Mouse (Mus musculus): ENCODE measurements around the gene Gm9945. TPM values are rescaled to one million over a fixed set of nuclear protein-coding genes. Genes with fewer than 3 reads are reported as not detected.

The Gm9945 gene
- polyA plus RNA-seq, 1 experiment from 2014 or later, result not detected

DNA sequence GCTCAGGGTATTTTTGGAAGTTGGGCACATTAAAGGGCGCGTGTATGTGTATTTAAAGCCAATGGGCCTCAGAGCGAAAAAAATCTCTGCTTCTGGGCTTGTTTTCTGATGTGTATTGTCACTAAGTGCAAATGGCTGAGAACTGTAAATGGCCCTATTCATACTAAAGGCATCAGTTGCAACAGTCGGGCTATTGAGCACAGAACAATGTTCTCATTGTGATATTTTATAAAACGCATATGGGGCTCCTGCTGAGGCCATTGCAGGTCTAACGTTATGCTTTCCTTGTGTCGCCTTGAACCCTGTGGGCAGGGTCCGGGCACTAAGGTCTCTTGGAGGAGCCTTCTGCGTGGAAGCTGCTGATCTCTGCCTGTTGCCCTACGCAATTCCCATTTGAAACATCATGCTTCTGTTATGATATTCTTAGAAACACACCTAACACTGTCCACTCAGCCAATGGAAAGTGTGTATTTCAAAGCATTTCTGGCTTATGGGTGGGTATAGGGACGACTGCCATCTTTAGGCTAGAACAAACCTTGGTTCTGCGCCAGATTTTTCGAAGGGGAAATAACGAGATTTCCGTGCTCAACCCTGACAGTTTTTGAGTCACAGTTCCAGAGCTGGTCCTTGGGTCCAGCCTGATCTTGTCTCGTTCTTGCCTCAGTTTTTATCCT lies 10.5 kb upstream of the Gm9945 start:
- H3K4me2 ChIP-seq (ENCODE audit: low read length), result peak overlapping the region; percentile 57; the same call in 1 of the 2 replicates
- no peaks in the 10 kb centered on the region for H3K36me3 ChIP-seq (ENCODE audit: control insufficient read depth, insufficient read depth, low read length)
- 33% methylated on average over 16 of the region's 16 CpGs for WGBS
- no peak overlapping the region for H3K4me3 ChIP-seq (ENCODE audit: low read depth, low read length)
- H3K27ac ChIP-seq (ENCODE audit: low read length), result no peak overlapping the region; the same call in 1 of the 2 replicates
- H3K9me3 ChIP-seq (replicated peaks; ENCODE audit: control insufficient read depth, low read length, poor library complexity, severe bottlenecking), result no peaks in the 10 kb centered on the region
- H3K27me3 ChIP-seq (ENCODE audit: control insufficient read depth, insufficient read depth, low read depth, low read length), result peaks cover 34% of the 10 kb centered on the region
- ATAC-seq, result no peak
- no peak overlapping the region for H3K9ac ChIP-seq (ENCODE audit: low read depth, low read length)
- peaks cover 13% of the 10 kb centered on the region for H3K4me1 ChIP-seq (ENCODE audit: control insufficient read depth, insufficient read depth, low read length)

GRCm38 (mm10) chr11:53469968-53470695 lies 9.8 kb upstream of the Gm9945 start, which contains the start of gene Gm9837:
TSS of gene Gm9837 (minus strand) at chr11:53470479.
- H3K27me3 ChIP-seq (ENCODE audit: control insufficient read depth, insufficient read depth, low read depth, low read length), result peaks cover 27% of the 10 kb centered on the region
- H3K9me3 ChIP-seq (replicated peaks; ENCODE audit: control insufficient read depth, low read length, poor library complexity, severe bottlenecking), result no peaks in the 10 kb centered on the region
- 2% methylated on average over 29 of the region's 29 CpGs for WGBS
- peak; percentile 85 for ATAC-seq
- H3K4me2 ChIP-seq (ENCODE audit: low read length), result peak within 1 kb of the TSS; percentile 57
- H3K36me3 ChIP-seq (ENCODE audit: control insufficient read depth, insufficient read depth, low read length), result no peaks in the 10 kb centered on the region
- peak within 1 kb of the TSS; percentile 28 for H3K9ac ChIP-seq (ENCODE audit: low read depth, low read length)
- H3K4me3 ChIP-seq (ENCODE audit: low read depth, low read length), result peak within 1 kb of the TSS; percentile 12; the same call in 1 of the 2 replicates
- peak within 1 kb of the TSS; percentile 68 for H3K27ac ChIP-seq (ENCODE audit: low read length)
- H3K4me1 ChIP-seq (ENCODE audit: control insufficient read depth, insufficient read depth, low read length), result peaks cover 13% of the 10 kb centered on the region

- 86% methylated on average over 3 of the region's 3 CpGs for WGBS
- no peaks in the 10 kb centered on the region for H3K36me3 ChIP-seq (ENCODE audit: control insufficient read depth, insufficient read depth, low read length)
- no peak overlapping the region for H3K27ac ChIP-seq (ENCODE audit: low read length)
- H3K27me3 ChIP-seq (ENCODE audit: control insufficient read depth, insufficient read depth, low read depth, low read length), result peaks cover 11% of the 10 kb centered on the region
- no peak overlapping the region for H3K4me2 ChIP-seq (ENCODE audit: low read length)
- H3K9ac ChIP-seq (ENCODE audit: low read depth, low read length), result no peak overlapping the region
- H3K4me3 ChIP-seq (ENCODE audit: low read depth, low read length), result no peak overlapping the region
- H3K4me1 ChIP-seq (ENCODE audit: control insufficient read depth, insufficient read depth, low read length), result peaks cover 16% of the 10 kb centered on the region
- H3K9me3 ChIP-seq (replicated peaks; ENCODE audit: control insufficient read depth, low read length, poor library complexity, severe bottlenecking), result no peaks in the 10 kb centered on the region
- no peak for ATAC-seq
Observed at GRCm38 (mm10) chr11:53472709-53473108, 7.3 kb upstream of the Gm9945 start.

DNA sequence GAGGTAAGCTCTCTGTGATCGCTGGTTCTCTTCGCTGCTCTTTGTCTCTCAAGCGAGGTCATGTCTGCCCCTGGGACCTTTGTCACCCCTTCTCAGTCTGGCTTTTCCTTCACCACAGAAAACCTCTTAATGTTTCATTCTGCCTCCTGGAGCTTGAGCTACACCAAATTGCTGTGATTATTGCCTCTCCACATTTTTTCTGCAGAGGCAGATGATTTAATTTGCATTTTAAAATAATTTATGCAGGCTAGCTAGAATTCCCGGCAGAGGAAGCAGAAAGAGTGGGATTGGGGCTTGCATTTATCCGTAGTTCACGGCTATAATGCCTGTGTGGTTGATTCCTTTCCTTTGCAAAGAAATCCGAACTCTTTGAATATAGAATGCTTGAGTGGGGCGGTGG lies 4.3 kb upstream of the Gm9945 start:
- no peaks in the 10 kb centered on the region for H3K36me3 ChIP-seq (ENCODE audit: control insufficient read depth, insufficient read depth, low read length)
- peak overlapping the region; percentile 0; the same call in 1 of the 2 replicates for H3K9ac ChIP-seq (ENCODE audit: low read depth, low read length)
- 8% methylated on average over 8 of the region's 8 CpGs for WGBS
- no peaks in the 10 kb centered on the region for H3K9me3 ChIP-seq (replicated peaks; ENCODE audit: control insufficient read depth, low read length, poor library complexity, severe bottlenecking)
- peaks cover 20% of the 10 kb centered on the region for H3K4me1 ChIP-seq (ENCODE audit: control insufficient read depth, insufficient read depth, low read length)
- ATAC-seq, result no peak
- H3K27ac ChIP-seq (ENCODE audit: low read length), result peak overlapping the region; percentile 34
- peak overlapping the region; percentile 19; the same call in 1 of the 2 replicates for H3K4me3 ChIP-seq (ENCODE audit: low read depth, low read length)
- H3K4me2 ChIP-seq (ENCODE audit: low read length), result peak overlapping the region; percentile 35
- peaks cover 33% of the 10 kb centered on the region for H3K27me3 ChIP-seq (ENCODE audit: control insufficient read depth, insufficient read depth, low read depth, low read length)

DNA sequence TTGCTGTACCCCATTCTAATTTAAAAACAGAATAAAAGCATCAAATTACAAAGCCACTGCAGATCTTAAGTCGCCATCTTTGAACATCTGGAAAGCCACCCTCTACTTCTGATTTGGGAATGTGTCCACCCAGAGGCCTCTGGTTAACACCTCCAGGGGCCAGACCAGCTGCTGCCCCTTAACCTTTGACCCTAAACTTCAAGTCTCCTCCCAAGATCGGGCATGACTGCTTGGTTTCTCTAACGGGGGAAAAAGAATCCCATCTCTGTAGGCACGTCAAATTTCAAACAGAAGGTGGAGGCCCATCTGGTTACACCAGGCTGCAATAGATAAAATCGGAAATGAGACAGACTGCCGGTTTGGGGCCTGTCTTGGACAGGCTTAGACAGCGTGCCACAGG lies 2.1 kb upstream of the Gm9945 start:
- peaks cover 38% of the 10 kb centered on the region for H3K27me3 ChIP-seq (ENCODE audit: control insufficient read depth, insufficient read depth, low read depth, low read length)

DNA sequence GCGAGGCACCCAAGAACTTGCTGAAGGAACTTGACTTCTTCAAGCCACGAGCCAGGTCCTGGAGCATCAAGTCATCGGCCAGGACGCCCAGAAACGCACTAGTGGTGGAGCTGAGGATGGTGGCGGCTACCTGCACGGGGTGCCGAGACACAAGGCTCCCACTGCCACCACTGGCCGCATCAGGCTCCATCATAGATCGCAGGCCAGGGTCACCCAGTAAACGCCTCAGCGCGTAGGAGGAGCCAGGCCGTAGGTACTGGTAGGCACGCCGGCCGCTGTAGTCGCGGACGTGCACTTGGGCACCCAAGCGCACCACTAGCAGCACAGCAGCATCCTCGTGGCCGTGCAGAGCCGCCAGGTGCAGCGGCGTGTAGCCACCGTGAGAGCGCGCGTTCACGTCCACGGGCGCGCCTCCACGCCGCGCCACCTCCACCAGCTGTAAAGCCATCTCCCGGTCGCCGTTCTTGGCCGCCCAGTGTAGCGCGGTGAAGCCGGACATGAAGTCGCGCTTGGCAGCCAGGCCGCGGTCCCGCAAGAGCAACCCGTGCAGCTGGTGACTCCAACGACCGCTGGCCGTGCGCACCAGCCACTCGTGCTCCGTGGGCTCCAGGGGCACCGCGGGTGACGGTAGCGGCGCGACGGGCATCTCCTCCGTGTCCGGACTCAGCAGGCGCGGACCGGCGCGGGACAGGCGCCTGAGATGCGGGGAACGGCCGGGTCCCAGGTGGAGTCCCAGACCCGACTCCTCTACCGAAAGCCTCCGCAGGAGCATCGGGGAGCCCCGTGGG lies 1.4 kb upstream of the Gm9945 start:
- Histone ChIP-seq H3K4me1 (ENCODE audit: control insufficient read depth, insufficient read depth, low read length) (peaks cover 16% of the 10 kb centered on the region), H3K9me3 (replicated peaks; ENCODE audit: control insufficient read depth, low read length, poor library complexity, severe bottlenecking) (no peaks in the 10 kb centered on the region), H3K36me3 (ENCODE audit: control insufficient read depth, insufficient read depth, low read length) (no peaks in the 10 kb centered on the region), H3K27me3 (ENCODE audit: control insufficient read depth, insufficient read depth, low read depth, low read length) (peaks cover 42% of the 10 kb centered on the region), H3K9ac (ENCODE audit: low read depth, low read length) (peak overlapping the region; percentile 70), H3K27ac (ENCODE audit: low read length) (no peak overlapping the region), H3K4me2 (ENCODE audit: low read length) (peak overlapping the region; percentile 86), H3K4me3 (ENCODE audit: low read depth, low read length) (peak overlapping the region; percentile 55)
- 6% methylated on average over 76 of the region's 79 CpGs for WGBS
- peak; percentile 29 for ATAC-seq

More for the DNA sequence above, 2.1 kb upstream of the Gm9945 start:
- no peak overlapping the region for H3K9ac ChIP-seq (ENCODE audit: low read depth, low read length)
- no peak overlapping the region for H3K4me3 ChIP-seq (ENCODE audit: low read depth, low read length)
- H3K4me2 ChIP-seq (ENCODE audit: low read length), result no peak overlapping the region
- H3K9me3 ChIP-seq (replicated peaks; ENCODE audit: control insufficient read depth, low read length, poor library complexity, severe bottlenecking), result no peaks in the 10 kb centered on the region
- H3K27ac ChIP-seq (ENCODE audit: low read length), result no peak overlapping the region
- WGBS, result 52% methylated on average over 7 of the region's 7 CpGs
- no peaks in the 10 kb centered on the region for H3K36me3 ChIP-seq (ENCODE audit: control insufficient read depth, insufficient read depth, low read length)
- ATAC-seq, result no peak
- H3K4me1 ChIP-seq (ENCODE audit: control insufficient read depth, insufficient read depth, low read length), result peaks cover 16% of the 10 kb centered on the region

- peaks cover 41% of the 10 kb centered on the region for H3K27me3 ChIP-seq (ENCODE audit: control insufficient read depth, insufficient read depth, low read depth, low read length)
- H3K9ac ChIP-seq (ENCODE audit: low read depth, low read length), result peak overlapping the region; percentile 70
- H3K27ac ChIP-seq (ENCODE audit: low read length), result no peak overlapping the region
- peaks cover 16% of the 10 kb centered on the region for H3K4me1 ChIP-seq (ENCODE audit: control insufficient read depth, insufficient read depth, low read length)
- no peaks in the 10 kb centered on the region for H3K9me3 ChIP-seq (replicated peaks; ENCODE audit: control insufficient read depth, low read length, poor library complexity, severe bottlenecking)
- H3K4me2 ChIP-seq (ENCODE audit: low read length), result peak overlapping the region; percentile 86
- H3K36me3 ChIP-seq (ENCODE audit: control insufficient read depth, insufficient read depth, low read length), result no peaks in the 10 kb centered on the region
- peak; percentile 25 for ATAC-seq
- H3K4me3 ChIP-seq (ENCODE audit: low read depth, low read length), result peak overlapping the region; percentile 55
- whole genome bisulfite sequencing, result 1% methylated on average over 60 of the region's 62 CpGs
Observed at GRCm38 (mm10) chr11:53479171-53479782, 689 bp upstream of the Gm9945 start.

GRCm38 (mm10) chr11:53481088-53481730 lies 1.2 kb downstream of the Gm9945 start:
- Histone ChIP-seq H3K9me3 (replicated peaks; ENCODE audit: control insufficient read depth, low read length, poor library complexity, severe bottlenecking) (no peaks in the 10 kb centered on the region), H3K27ac (ENCODE audit: low read length) (no peak overlapping the region), H3K4me3 (ENCODE audit: low read depth, low read length) (no peak overlapping the region), H3K4me1 (ENCODE audit: control insufficient read depth, insufficient read depth, low read length) (peaks cover 11% of the 10 kb centered on the region; the same call in 1 of the 2 replicates), H3K27me3 (ENCODE audit: control insufficient read depth, insufficient read depth, low read depth, low read length) (peaks cover 42% of the 10 kb centered on the region), H3K36me3 (ENCODE audit: control insufficient read depth, insufficient read depth, low read length) (no peaks in the 10 kb centered on the region), H3K4me2 (ENCODE audit: low read length) (no peak overlapping the region), H3K9ac (ENCODE audit: low read depth, low read length) (no peak overlapping the region)
- no peak for ATAC-seq
- WGBS, result 76% methylated on average over 4 of the region's 4 CpGs
